Mouse (Mus musculus) lung, embryonic 15.5 days (tissue): ENCODE results near the gene Gm21974. TPM values are rescaled to one million over a fixed set of nuclear protein-coding genes. Genes with fewer than 3 reads are reported as not detected.
A peak's percentile ranks its signal among the peaks of the same experiment; 100 is the strongest.
"Not testable (repeated sequence)": the region's sequence is repeated elsewhere in the genome, so short reads cannot be mapped to it uniquely, and the experiment has no call there.

ENCODE experiments used
- ATAC-seq: fragments of 200-750 bp; cut with Nextera tagmentation; 2 replicates; pipeline ENCODE4 v1.8.0; 2017; ENCODE audit warnings: moderate number of reproducible peaks, borderline replicate concordance; ENCODE audit not compliant: low FRiP score, low TSS enrichment; ENCODE audit errors: extremely low read depth
- H3K27ac ChIP-seq: fragments of 300-500 bp; sonication (generic); 2 replicates; pipeline ENCODE4 v1.5.1; 2015; ENCODE audit warnings: moderate library complexity, mild to moderate bottlenecking, inconsistent platforms
- H3K27me3 ChIP-seq: fragments of 300-500 bp; sonication (generic); 2 replicates; pipeline ENCODE4 v1.6.1; 2015; ENCODE audit warnings: inconsistent platforms
- H3K36me3 ChIP-seq: fragments of 300-500 bp; sonication (generic); 2 replicates; pipeline ENCODE4 v1.6.1; 2015; ENCODE audit warnings: inconsistent platforms
- H3K4me1 ChIP-seq: fragments of 300-500 bp; sonication (generic); 2 replicates; pipeline ENCODE4 v1.6.1; 2015; ENCODE audit warnings: inconsistent platforms
- H3K4me2 ChIP-seq: fragments of 300-500 bp; sonication (generic); 2 replicates; pipeline ENCODE4 v1.6.1; 2015; ENCODE audit warnings: inconsistent platforms, mild to moderate bottlenecking, moderate library complexity
- H3K4me3 ChIP-seq: fragments of 300-500 bp; sonication (generic); 2 replicates; pipeline ENCODE4 v1.5.1; 2015; ENCODE audit warnings: mild to moderate bottlenecking, inconsistent platforms
- H3K9ac ChIP-seq: fragments of 300-500 bp; sonication (generic); 2 replicates; pipeline ENCODE4 v1.6.1; 2015; ENCODE audit warnings: inconsistent platforms
- H3K9me3 ChIP-seq: fragments of 300-500 bp; sonication (generic); 2 replicates; pipeline ENCODE4 v1.6.1; 2016; ENCODE audit warnings: inconsistent platforms
- WGBS: fragments of 180-500 bp; shearing (Covaris S2); methylation state at CpG from one replicate; pipeline ENCODE4 v1.1.7; 2015; 5-methylcytosine and 5-hydroxymethylcytosine counted together
- polyA plus RNA-seq: library from polyadenylated mRNA; unstranded; fragments of >200 nt; fragmentation: Nextera tagmentation; extraction: Ambion mirVana; gene quantifications from 2 replicates; pipeline ENCODE4 v1.2.1, GENCODE M21; 2015

The Gm21974 gene
- polyA plus RNA-seq, 1 experiment from 2014 or later, result not detected

DNA sequence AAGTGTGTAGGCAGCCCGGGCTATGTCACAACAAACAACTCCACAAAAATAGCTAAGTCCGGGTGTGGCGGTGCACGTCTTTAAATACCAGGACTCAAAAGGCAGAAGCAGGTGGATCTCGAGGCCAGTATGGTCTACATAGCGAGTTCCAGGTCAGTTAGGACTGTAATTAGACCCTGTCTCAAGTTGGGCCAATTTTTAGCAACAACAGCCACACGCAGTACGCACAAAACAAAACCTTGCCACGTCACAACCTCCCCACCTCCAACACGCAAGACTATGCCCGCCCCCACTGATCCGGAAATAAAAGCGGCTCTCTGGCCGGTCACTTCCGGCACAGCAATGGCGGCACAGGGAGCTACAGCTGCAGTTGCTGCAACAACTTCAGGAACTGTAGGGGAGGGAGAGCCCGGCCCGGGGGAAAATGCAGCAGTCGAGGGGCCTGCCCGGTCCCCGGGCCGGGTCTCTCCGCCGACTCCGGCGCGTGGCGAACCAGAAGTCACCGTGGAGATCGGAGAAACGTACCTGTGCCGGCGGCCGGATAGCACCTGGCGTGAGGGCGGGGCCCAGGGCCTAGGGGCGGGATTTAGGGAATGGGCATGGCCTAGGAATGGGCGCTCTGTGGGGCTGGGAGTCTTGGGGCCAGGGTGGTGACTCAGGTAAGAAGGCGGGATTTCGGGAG lies 17.1 kb upstream of the Gm21974 start, which contains the start of gene Kat8:
Kat8 (plus strand) TSS at position 327 of the 682 bp plus-strand sequence.
- Histone ChIP-seq H3K27me3 (no peaks in the 10 kb centered on the region), H3K9me3 (no peaks in the 10 kb centered on the region), H3K27ac (peak within 1 kb of the TSS; percentile 85), H3K4me3 (peak within 1 kb of the TSS; percentile 82), H3K9ac (peak within 1 kb of the TSS; percentile 66), H3K36me3 (peaks cover 46% of the 10 kb centered on the region), H3K4me2 (peak within 1 kb of the TSS; percentile 82), H3K4me1 (peaks cover 13% of the 10 kb centered on the region)
- under 1% methylated on average over 40 of the region's 40 CpGs for WGBS
- peak; percentile 93 for ATAC-seq

DNA sequence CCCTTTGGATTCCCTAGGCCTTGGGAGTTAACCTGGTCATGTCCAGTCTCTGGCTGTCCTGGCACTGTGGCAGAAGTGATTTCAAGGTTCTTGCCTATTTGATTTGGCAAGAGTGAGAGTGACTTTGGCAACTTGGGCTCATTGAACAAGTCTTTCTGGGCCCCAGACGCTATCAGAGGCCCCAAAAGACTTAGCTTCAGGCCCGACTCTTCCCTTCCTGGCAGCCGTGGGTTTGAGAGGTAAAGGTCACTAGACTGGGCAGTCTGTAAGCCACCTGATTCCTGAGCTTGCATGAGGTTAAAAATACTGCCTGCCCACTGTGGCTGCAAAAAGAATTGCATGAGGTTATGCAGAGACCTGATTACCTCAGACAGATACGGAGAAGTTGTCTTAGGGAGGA lies 13.4 kb upstream of the Gm21974 start:
- Histone ChIP-seq H3K9ac (no peak overlapping the region), H3K9me3 (no peaks in the 10 kb centered on the region), H3K4me3 (no peak overlapping the region), H3K4me2 (no peak overlapping the region), H3K4me1 (peaks cover 23% of the 10 kb centered on the region), H3K27me3 (no peaks in the 10 kb centered on the region), H3K36me3 (peaks cover 52% of the 10 kb centered on the region), H3K27ac (no peak overlapping the region)
- 87% methylated on average over 4 of the region's 4 CpGs for WGBS
- ATAC-seq, result no peak

- H3K36me3 ChIP-seq, result peaks cover 52% of the 10 kb centered on the region
- H3K9me3 ChIP-seq, result no peaks in the 10 kb centered on the region
- ATAC-seq, result no peak
- peaks cover 16% of the 10 kb centered on the region for H3K4me1 ChIP-seq
- H3K4me3 ChIP-seq, result no peak overlapping the region
- H3K4me2 ChIP-seq, result no peak overlapping the region
- no peak overlapping the region for H3K27ac ChIP-seq
- H3K9ac ChIP-seq, result no peak overlapping the region
- 93% methylated on average over 12 of the region's 12 CpGs for WGBS
- no peaks in the 10 kb centered on the region for H3K27me3 ChIP-seq
These were observed 12.7 kb upstream of the Gm21974 start for GRCm38 (mm10) chr7:127907939-127908338.

DNA sequence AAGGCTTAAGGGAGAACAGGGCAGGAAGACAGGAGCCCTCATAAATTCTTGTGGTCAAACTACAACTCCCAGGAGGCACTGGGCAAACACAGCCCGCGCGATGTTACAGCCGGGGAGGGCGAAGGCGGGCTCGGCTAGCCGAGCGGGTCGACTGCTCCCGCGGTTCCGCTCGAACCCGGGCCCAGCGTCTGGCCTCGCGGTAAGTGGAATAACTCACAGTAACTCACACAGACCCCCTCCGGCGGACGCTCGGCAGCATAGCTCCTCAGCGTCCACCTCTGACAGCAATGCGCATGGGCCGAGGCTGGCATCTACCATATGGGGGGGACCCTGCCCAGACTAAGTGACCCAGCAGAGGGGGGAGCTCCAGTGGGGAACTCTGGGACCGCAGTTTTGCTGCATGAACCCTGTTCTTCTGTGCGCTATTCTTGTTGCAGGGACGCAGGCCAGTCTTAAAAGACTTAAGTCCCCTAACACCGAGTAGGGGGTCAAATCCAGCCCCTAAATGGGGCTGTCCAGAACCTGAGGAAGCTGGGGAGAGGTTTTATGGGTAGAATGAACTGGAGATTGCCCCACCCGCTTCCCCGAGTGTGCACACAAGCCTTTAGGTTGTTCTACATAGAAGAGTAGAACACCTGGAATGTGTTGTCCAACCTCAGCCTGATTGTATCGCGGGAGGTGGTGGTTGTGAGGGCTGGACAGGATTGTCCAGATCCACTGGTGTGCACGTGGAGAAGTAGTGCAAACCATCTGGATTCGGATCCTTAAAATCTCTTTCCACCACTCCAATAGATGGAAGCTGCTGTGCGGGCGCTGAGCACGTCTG lies 8.9 kb upstream of the Gm21974 start, which contains the start of gene Bckdk:
Bckdk (plus strand) TSS at position 112 of the 826 bp plus-strand sequence.
- Histone ChIP-seq H3K36me3 (peaks cover 43% of the 10 kb centered on the region), H3K4me3 (peak within 1 kb of the TSS; percentile 58), H3K9ac (peak within 1 kb of the TSS; percentile 76), H3K4me2 (peak within 1 kb of the TSS; percentile 66), H3K27me3 (no peaks in the 10 kb centered on the region), H3K9me3 (no peaks in the 10 kb centered on the region), H3K4me1 (peaks cover 9% of the 10 kb centered on the region), H3K27ac (peak within 1 kb of the TSS; percentile 86)
- peak; percentile 90 for ATAC-seq
- 4% methylated on average over 38 of the region's 38 CpGs for WGBS

DNA sequence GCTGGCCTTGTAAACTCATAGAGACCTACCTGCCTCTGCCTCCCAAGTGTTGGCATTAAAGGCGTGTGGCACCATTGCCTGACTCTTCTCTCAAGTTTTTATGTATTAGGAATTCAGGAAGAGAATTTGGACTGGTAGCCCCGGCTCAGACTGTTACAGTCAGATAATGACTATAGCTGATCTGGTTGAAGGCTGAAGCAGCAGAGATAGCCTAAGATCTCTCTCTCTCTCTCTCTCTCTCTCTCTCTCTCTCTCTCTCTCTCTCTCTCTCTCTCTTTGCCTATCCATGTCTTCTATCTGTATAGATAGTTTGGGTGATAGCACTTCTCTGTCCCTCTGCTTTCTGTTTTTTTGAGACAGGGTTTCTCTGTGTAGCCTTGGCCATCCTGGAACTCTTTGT lies 6.5 kb upstream of the Gm21974 start:
- ATAC-seq, result no peak

DNA sequence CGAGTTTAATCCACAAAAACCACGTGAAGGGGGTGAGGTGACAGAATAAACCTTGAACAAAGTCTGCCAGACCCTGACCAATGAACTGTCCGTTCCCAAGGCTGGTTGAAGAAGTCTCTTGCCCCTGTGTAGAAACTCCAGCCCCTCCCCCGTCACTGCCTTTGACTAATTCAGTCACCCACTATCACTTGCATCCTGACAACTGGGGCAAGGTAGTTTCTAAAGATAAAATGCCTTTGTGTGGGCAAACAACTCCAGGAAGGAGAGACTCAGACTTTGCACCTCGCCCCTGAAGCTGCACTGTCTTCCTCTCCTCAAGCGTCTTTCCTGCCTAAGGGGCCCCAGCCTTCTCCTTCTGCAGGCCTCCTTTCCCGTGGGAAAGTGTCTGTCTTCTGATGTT lies 4.7 kb upstream of the Gm21974 start:
- H3K9me3 ChIP-seq, result no peaks in the 10 kb centered on the region
- ATAC-seq, result no peak
- H3K36me3 ChIP-seq, result 0 out of 2 replicates have a peak, but pooled peaks cover under 1% of the 10 kb centered on the region
- H3K9ac ChIP-seq, result no peak overlapping the region
- 24% methylated on average over 7 of the region's 7 CpGs for WGBS
- no peak overlapping the region for H3K4me2 ChIP-seq
- H3K4me3 ChIP-seq, result no peak overlapping the region
- no peaks in the 10 kb centered on the region for H3K27me3 ChIP-seq
- H3K4me1 ChIP-seq, result peaks cover 8% of the 10 kb centered on the region
- no peak overlapping the region for H3K27ac ChIP-seq

More for the DNA sequence above, 6.5 kb upstream of the Gm21974 start:
- Histone ChIP-seq H3K4me2 (no peak overlapping the region), H3K4me1 (peaks cover 9% of the 10 kb centered on the region), H3K27me3 (no peaks in the 10 kb centered on the region), H3K36me3 (peaks cover 19% of the 10 kb centered on the region), H3K27ac (no peak overlapping the region), H3K9me3 (no peaks in the 10 kb centered on the region), H3K4me3 (no peak overlapping the region), H3K9ac (no peak overlapping the region)
- 73% methylated on average over 2 of the region's 2 CpGs for WGBS

DNA sequence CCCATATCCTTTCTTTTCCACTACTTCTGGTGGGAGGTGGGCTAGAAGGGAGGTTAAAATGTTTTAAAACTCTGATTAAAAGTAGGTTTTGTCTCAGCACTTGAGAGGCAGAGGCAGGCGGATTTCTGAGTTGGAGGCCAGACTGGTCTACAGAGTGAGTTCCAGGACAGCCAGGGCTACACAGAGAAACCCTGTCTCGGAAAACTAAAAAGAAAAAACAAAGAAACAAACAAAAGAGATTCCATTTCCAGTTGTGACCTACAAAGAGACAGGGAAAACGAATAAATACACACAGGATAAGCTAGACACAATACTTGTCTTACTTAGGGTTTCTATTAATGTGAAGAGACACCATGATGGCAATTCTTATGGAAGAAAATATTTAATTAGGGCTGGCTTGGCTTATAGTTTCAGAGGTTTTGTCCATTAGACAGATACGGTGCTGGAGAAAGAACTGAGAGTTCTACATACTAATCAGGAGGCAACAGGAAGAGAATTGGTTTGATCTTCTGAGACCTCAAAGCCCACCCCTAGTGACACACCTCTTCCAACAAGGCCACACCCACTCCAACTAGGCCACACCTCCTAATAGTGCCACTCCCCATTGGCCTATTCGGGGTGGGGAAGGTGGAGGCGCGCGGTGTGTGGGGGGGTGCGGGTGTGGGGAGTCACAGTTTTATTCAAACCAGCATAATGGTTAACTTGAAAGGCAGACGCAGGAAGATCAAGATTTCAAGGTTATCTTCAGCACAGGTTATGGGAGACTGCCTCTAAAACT lies 3.1 kb upstream of the Gm21974 start:
- H3K9me3 ChIP-seq, result no peaks in the 10 kb centered on the region
- no peak overlapping the region for H3K9ac ChIP-seq
- H3K4me1 ChIP-seq, result peaks cover 12% of the 10 kb centered on the region
- no peak overlapping the region for H3K4me2 ChIP-seq
- ATAC-seq, result no peak
- H3K27ac ChIP-seq, result no peak overlapping the region
- no peak overlapping the region for H3K4me3 ChIP-seq
- no peaks in the 10 kb centered on the region for H3K27me3 ChIP-seq
- WGBS, result 33% methylated on average over 10 of the region's 10 CpGs
- H3K36me3 ChIP-seq, result no peaks in the 10 kb centered on the region

DNA sequence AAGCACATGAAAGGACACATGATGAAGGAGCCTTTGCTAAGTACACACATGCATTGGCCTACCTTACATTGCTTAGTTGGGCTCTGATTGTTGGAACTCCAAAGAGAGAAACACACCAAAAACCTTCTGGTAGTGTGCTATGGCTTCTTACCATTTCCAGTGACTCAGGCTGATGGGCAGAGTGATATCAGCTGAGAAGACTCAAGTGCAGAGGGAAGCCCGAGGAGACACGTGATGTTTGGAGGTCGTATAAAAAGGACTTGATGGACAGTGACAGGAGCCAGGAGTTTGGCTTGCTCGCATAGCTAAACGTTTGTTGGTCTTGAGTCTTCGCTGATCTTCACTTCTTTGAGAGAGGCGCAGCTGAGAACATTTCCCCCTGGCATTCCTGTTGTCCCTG lies 2.3 kb upstream of the Gm21974 start:
- Histone ChIP-seq H3K9ac (no peak overlapping the region), H3K4me3 (no peak overlapping the region), H3K4me1 (peaks cover 12% of the 10 kb centered on the region), H3K27me3 (no peaks in the 10 kb centered on the region), H3K9me3 (no peaks in the 10 kb centered on the region), H3K4me2 (no peak overlapping the region), H3K27ac (no peak overlapping the region), H3K36me3 (peaks cover 7% of the 10 kb centered on the region; the same call in 1 of the 2 replicates)
- ATAC-seq, result no peak
- 86% methylated on average over 7 of the region's 7 CpGs for WGBS

- Histone ChIP-seq H3K9ac (no peak overlapping the region), H3K4me2 (no peak overlapping the region)
These were observed 1.1 kb upstream of the Gm21974 start for GRCm38 (mm10) chr7:127896384-127896783.

GRCm38 (mm10) chr7:127895891-127896290 lies 637 bp upstream of the Gm21974 start:
- H3K9ac ChIP-seq, result not testable (repeated sequence)
- H3K4me3 ChIP-seq, result peak overlapping the region; percentile 72; the same call in 1 of the 2 replicates
- H3K27ac ChIP-seq, result 0 out of 2 replicates have a peak overlapping the region, but pooled peaks have one; percentile 42

More at GRCm38 (mm10) chr7:127896384-127896783, 1.1 kb upstream of the Gm21974 start:
- H3K27ac ChIP-seq, result no peak overlapping the region
- H3K4me3 ChIP-seq, result no peak overlapping the region
- WGBS, result 59% methylated on average over 13 of the region's 13 CpGs
- peaks cover 12% of the 10 kb centered on the region for H3K4me1 ChIP-seq
- no peaks in the 10 kb centered on the region for H3K27me3 ChIP-seq
- no peaks in the 10 kb centered on the region for H3K9me3 ChIP-seq
- no peak for ATAC-seq
- H3K36me3 ChIP-seq, result peaks cover 10% of the 10 kb centered on the region

DNA sequence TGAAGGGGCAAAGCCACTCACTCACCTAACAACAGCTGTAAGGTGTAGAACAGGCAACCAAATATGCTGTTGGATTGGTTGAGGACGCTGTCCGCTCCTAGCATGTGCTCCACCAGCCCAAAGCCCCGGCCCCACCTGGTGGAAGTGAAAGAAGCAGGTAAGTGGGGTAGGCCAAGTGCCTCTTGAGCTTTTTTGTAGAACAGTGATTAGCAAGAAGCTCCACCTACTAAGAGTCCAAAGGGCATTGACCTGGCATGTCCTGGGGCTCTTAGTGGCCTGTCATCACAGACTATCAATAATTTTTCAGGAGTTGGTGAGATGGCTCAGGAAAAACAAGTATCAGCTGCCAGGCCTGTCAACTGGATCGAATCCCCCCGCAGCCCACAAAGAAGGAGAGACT lies 774 bp downstream of the Gm21974 start:
- peaks cover 14% of the 10 kb centered on the region for H3K36me3 ChIP-seq
- H3K9me3 ChIP-seq, result no peaks in the 10 kb centered on the region
- peak overlapping the region; percentile 72 for H3K4me3 ChIP-seq
- H3K4me2 ChIP-seq, result peak overlapping the region; percentile 90
- H3K27me3 ChIP-seq, result no peaks in the 10 kb centered on the region
- H3K9ac ChIP-seq, result peak overlapping the region; percentile 69
- H3K27ac ChIP-seq, result peak overlapping the region; percentile 85
- ATAC-seq, result no peak
- 61% methylated on average over 5 of the region's 5 CpGs for WGBS
- peaks cover 12% of the 10 kb centered on the region for H3K4me1 ChIP-seq

More at GRCm38 (mm10) chr7:127895891-127896290, 637 bp upstream of the Gm21974 start:
- WGBS, result 74% methylated on average over 7 of the region's 7 CpGs
- H3K27me3 ChIP-seq, H3K36me3 ChIP-seq, ATAC-seq, H3K9me3 ChIP-seq: not testable (repeated sequence)
- peak overlapping the region; percentile 90 for H3K4me2 ChIP-seq
- H3K4me1 ChIP-seq, result peaks cover 12% of the 10 kb centered on the region
